Comparison of ENCODE assay signal across 9 mouse cellular contexts in genomic region chr5:92239333-92240232, GRCm38 (mm10). TPM values are rescaled to one million over a fixed set of nuclear protein-coding genes. Genes with fewer than 3 reads are reported as not detected.
A peak's percentile ranks its signal among the peaks of the same experiment; 100 is the strongest.
DNase-seq lines count a peak whose midpoint lies in the region; ATAC-seq and TF ChIP-seq lines count a peak whose summit lies in the region.
"Had no signal": no experiment of that assay in that cellular context is flagged by ENCODE, and none has a peak within 500 bp of the region (broad histone marks: within the 10 kb centered on the region; RNA-seq: fewer than 3 reads in every experiment).

No protein-coding gene starts in this region.

- no peak overlapping the region for H3K9ac ChIP-seq in intestine, embryonic 14.5 days (ENCODE audit: low read length)

- intact Hi-C loops in gastrocnemius, adult 2 months (cut with DNase I), result loop anchor here (5.0 kb wide), 1 partner anchor 42 kb away; no protein-coding TSS in a partner anchor
- intact Hi-C loops in left cerebral cortex, adult 2 months (cut with DNase I), result loop anchor here (2.0 kb wide), 1 partner anchor 45 kb away; no protein-coding TSS in a partner anchor

- 0 out of 2 replicates have a peak, but pooled peaks have one; percentile 22 for ATAC-seq in intestine, embryonic 14.5 days (replicated peaks; ENCODE audit: low FRiP score, low TSS enrichment, low read depth)
- ATAC-seq in megakaryocyte progenitor cell, adult 5-6 weeks (replicated peaks; ENCODE audit: poor library complexity), result peak; percentile 85

- 0 out of 2 replicates have a peak, but pooled peaks cover 2% of the 10 kb centered on the region for H3K36me3 ChIP-seq in intestine, embryonic 14.5 days (ENCODE audit: control insufficient read depth, insufficient read depth, low read length)

- H3K4me2 ChIP-seq in intestine, embryonic 14.5 days (ENCODE audit: low read length), result peak overlapping the region; percentile 29; the same call in 1 of the 2 replicates

- peak; percentile 53 to 86 for DNase-seq in heart, adult 18-20 months
- no peak for DNase-seq in heart, adult 11 months
- DNase-seq in cerebellum, postnatal 36 days, result peak; percentile 71 to 81
- peak; percentile 62 for DNase-seq in gastrocnemius, adult 2 months
- DNase-seq in intestine, embryonic 14.5 days (ENCODE audit: low spot score), result peak; percentile 78
- peak; percentile 73 to 77 for DNase-seq in left cerebral cortex, adult 2 months (ENCODE audit: extremely low spot score in 1 of 2, low spot score in 2 of 2)
- DNase-seq in right cerebral cortex, postnatal 4 days, result peak; percentile 78

- peak; percentile 74 for TF ChIP-seq CTCF in gastrocnemius, adult 2 months (IDR thresholded peaks at IDR 0.05)
- TF ChIP-seq CTCF in left cerebral cortex, adult 2 months (IDR thresholded peaks at IDR 0.05), result peak; percentile 78

- no peaks in the 10 kb centered on the region for H3K9me3 ChIP-seq in intestine, embryonic 14.5 days (ENCODE audit: control insufficient read depth, low read length)

- 47% methylated on average over 29 of the region's 29 CpGs for WGBS in intestine, embryonic 14.5 days

- H3K4me1 ChIP-seq in intestine, embryonic 14.5 days (replicated peaks; ENCODE audit: control insufficient read depth, insufficient read depth, low read length), result no peaks in the 10 kb centered on the region

- no peak overlapping the region for H3K27ac ChIP-seq in gastrocnemius, adult 2 months
- no peak overlapping the region for H3K27ac ChIP-seq in intestine, embryonic 14.5 days (ENCODE audit: low read depth)
- no peak overlapping the region for H3K27ac ChIP-seq in left cerebral cortex, adult 2 months

- H3K27me3 ChIP-seq in intestine, embryonic 14.5 days (replicated peaks; ENCODE audit: control insufficient read depth, insufficient read depth, low read length), result no peaks in the 10 kb centered on the region

- peak overlapping the region; percentile 37 for H3K4me3 ChIP-seq in gastrocnemius, adult 2 months
- H3K4me3 ChIP-seq in intestine, embryonic 14.5 days (ENCODE audit: low read depth, low read length), result no peak overlapping the region
- no peak overlapping the region for H3K4me3 ChIP-seq in left cerebral cortex, adult 2 months
- H3K4me3 ChIP-seq: myocyte had no signal

RNA-seq across cellular contexts. Expression of gene Ppef2, which starts 16.5 kb away (rescaled TPM):
- not detected for total RNA-seq in heart, adult 18-20 months (2021)
- not detected for total RNA-seq in gastrocnemius, adult 2 months (2021)
- 1.5 and 2.0 TPM in 2 replicates for polyA plus RNA-seq in intestine, embryonic 14.5 days (2014; fragmentation: Nextera tagmentation; extraction: Ambion mirVana)
- under 1 TPM; 0.54 to 0.75 TPM for total RNA-seq in left cerebral cortex, adult 2 months (2021)
- total RNA-seq in megakaryocyte progenitor cell, adult 5-6 weeks (2015), result 0.99 TPM in 1 of 2 replicates, not detected in the other
- total RNA-seq in megakaryocyte progenitor cell, adult 5-6 weeks (2017), result 0.37 TPM in 1 of 2 replicates, not detected in the other

RNA-seq across cellular contexts. Expression of gene U90926, which starts 24.4 kb away (rescaled TPM):
- total RNA-seq in heart, adult 18-20 months (2021), result not detected
- total RNA-seq in gastrocnemius, adult 2 months (2021), result not detected
- not detected in 2 replicates for polyA plus RNA-seq in intestine, embryonic 14.5 days (2014; fragmentation: Nextera tagmentation; extraction: Ambion mirVana)
- total RNA-seq in left cerebral cortex, adult 2 months (2021), result not detected
- not detected in 2 replicates for total RNA-seq in megakaryocyte progenitor cell, adult 5-6 weeks (2015)
- total RNA-seq in megakaryocyte progenitor cell, adult 5-6 weeks (2017), result not detected in 2 replicates
- polyA plus RNA-seq: myocyte had no signal

RNA-seq across cellular contexts. Expression of gene Naaa, which starts 38.4 kb away (rescaled TPM):
- 10 to 100 TPM; 16.0 to 22.9 TPM for total RNA-seq in heart, adult 18-20 months (2021)
- total RNA-seq in gastrocnemius, adult 2 months (2021), result 1 to 10 TPM; 5.5 to 8.5 TPM
- polyA plus RNA-seq in intestine, embryonic 14.5 days (2014; fragmentation: Nextera tagmentation; extraction: Ambion mirVana), result 22.5 and 23.5 TPM in 2 replicates
- 10 to 100 TPM; 38.6 to 40.1 TPM for total RNA-seq in left cerebral cortex, adult 2 months (2021)
- total RNA-seq in megakaryocyte progenitor cell, adult 5-6 weeks (2015), result 12.0 and 15.0 TPM in 2 replicates
- total RNA-seq in megakaryocyte progenitor cell, adult 5-6 weeks (2017), result 7.1 and 13.5 TPM in 2 replicates
